Mouse (Mus musculus): ENCODE measurements at regions not wholly inside any gene's neighbourhood (a gene's known extent, or its start where the extent isn't known, plus 50 kb on each side); places are given as distances from the start of the nearest gene placed in this dataset.

- H3K27ac ChIP-seq = no peak overlapping the region
- H3K9me3 ChIP-seq (ENCODE audit: control insufficient read depth, low read length) = no peaks in the 10 kb centered on the region
- TF ChIP-seq EP300 (IDR thresholded peaks at IDR 0.05; ENCODE audit: low read depth) (no peak), CTCF (IDR thresholded peaks at IDR 0.05; ENCODE audit: low read depth) (no peak)
- DNase-seq (ENCODE audit: low read depth in 3 of 3, low spot score in 3 of 3) = no peak
- WGBS (ENCODE audit: insufficient replicate concordance) = 77% methylated on average over 6 of the region's 6 CpGs
- no peak overlapping the region for H3K4me2 ChIP-seq (ENCODE audit: low read depth)
- H3K4me3 ChIP-seq (ENCODE audit: insufficient read depth in 1 of 2, low read depth in 2 of 2, low read length in 2 of 2) = no peak overlapping the region
- no peak overlapping the region for H3K9ac ChIP-seq (replicated peaks)
- H3K36me3 ChIP-seq (replicated peaks; ENCODE audit: control insufficient read depth, insufficient read depth, low read depth) = no peaks in the 10 kb centered on the region
- no peaks in the 10 kb centered on the region for H3K27me3 ChIP-seq (ENCODE audit: control insufficient read depth, insufficient read depth, low read length)
- H3K4me1 ChIP-seq (replicated peaks; ENCODE audit: control insufficient read depth in 2 of 2, insufficient read depth in 2 of 2, low read length in 1 of 2) = no peaks in the 10 kb centered on the region
- no peak for ATAC-seq (ENCODE audit: insufficient read depth)
These were observed 77.5 kb downstream of the Nufip1 start for GRCm38 (mm10) chr14:76188105-76188645.

GRCm38 (mm10) chr14:76195324-76195723, 84.6 kb downstream of the Nufip1 start:
- no peak for ATAC-seq (ENCODE audit: insufficient read depth)

GRCm38 (mm10) chr14:76197357-76197756, 86.7 kb downstream of the Nufip1 start:
- no peaks in the 10 kb centered on the region for H3K36me3 ChIP-seq (replicated peaks; ENCODE audit: control insufficient read depth, insufficient read depth, low read depth)
- ATAC-seq (ENCODE audit: insufficient read depth) (no peak), DNase-seq (ENCODE audit: low read depth in 3 of 3, low spot score in 3 of 3) (no peak)
- H3K4me3 ChIP-seq (ENCODE audit: insufficient read depth in 1 of 2, low read depth in 2 of 2, low read length in 2 of 2) = no peak overlapping the region
- no peaks in the 10 kb centered on the region for H3K9me3 ChIP-seq (ENCODE audit: control insufficient read depth, low read length)
- no peak for TF ChIP-seq CTCF (IDR thresholded peaks at IDR 0.05; ENCODE audit: low read depth)
- no peak for TF ChIP-seq EP300 (IDR thresholded peaks at IDR 0.05; ENCODE audit: low read depth)
- H3K4me1 ChIP-seq (replicated peaks; ENCODE audit: control insufficient read depth in 2 of 2, insufficient read depth in 2 of 2, low read length in 1 of 2) = no peaks in the 10 kb centered on the region
- WGBS (ENCODE audit: insufficient replicate concordance) = 62% methylated on average over 2 of the region's 2 CpGs
- no peak overlapping the region for H3K27ac ChIP-seq
- no peak overlapping the region for H3K9ac ChIP-seq (replicated peaks)
- no peaks in the 10 kb centered on the region for H3K27me3 ChIP-seq (ENCODE audit: control insufficient read depth, insufficient read depth, low read length)
- H3K4me2 ChIP-seq (ENCODE audit: low read depth) = no peak overlapping the region

More at GRCm38 (mm10) chr14:76195324-76195723, 84.6 kb downstream of the Nufip1 start:
- no peak overlapping the region for H3K4me2 ChIP-seq (ENCODE audit: low read depth)
- no peak for TF ChIP-seq CTCF (IDR thresholded peaks at IDR 0.05; ENCODE audit: low read depth)
- no peak for TF ChIP-seq EP300 (IDR thresholded peaks at IDR 0.05; ENCODE audit: low read depth)
- H3K36me3 ChIP-seq (replicated peaks; ENCODE audit: control insufficient read depth, insufficient read depth, low read depth) = no peaks in the 10 kb centered on the region
- no peak overlapping the region for H3K9ac ChIP-seq (replicated peaks)
- DNase-seq (ENCODE audit: low read depth in 3 of 3, low spot score in 3 of 3) = no peak
- 34% methylated on average over 10 of the region's 10 CpGs for WGBS (ENCODE audit: insufficient replicate concordance)
- no peaks in the 10 kb centered on the region for H3K27me3 ChIP-seq (ENCODE audit: control insufficient read depth, insufficient read depth, low read length)
- H3K27ac ChIP-seq = no peak overlapping the region
- H3K4me1 ChIP-seq (replicated peaks; ENCODE audit: control insufficient read depth in 2 of 2, insufficient read depth in 2 of 2, low read length in 1 of 2) = no peaks in the 10 kb centered on the region
- no peak overlapping the region for H3K4me3 ChIP-seq (ENCODE audit: insufficient read depth in 1 of 2, low read depth in 2 of 2, low read length in 2 of 2)
- H3K9me3 ChIP-seq (ENCODE audit: control insufficient read depth, low read length) = no peaks in the 10 kb centered on the region

- Histone ChIP-seq H3K27ac (no peak overlapping the region), H3K4me2 (ENCODE audit: low read depth) (no peak overlapping the region), H3K4me1 (replicated peaks; ENCODE audit: control insufficient read depth in 2 of 2, insufficient read depth in 2 of 2, low read length in 1 of 2) (no peaks in the 10 kb centered on the region), H3K36me3 (replicated peaks; ENCODE audit: control insufficient read depth, insufficient read depth, low read depth) (no peaks in the 10 kb centered on the region), H3K9ac (replicated peaks) (no peak overlapping the region), H3K4me3 (ENCODE audit: insufficient read depth in 1 of 2, low read depth in 2 of 2, low read length in 2 of 2) (no peak overlapping the region), H3K9me3 (ENCODE audit: control insufficient read depth, low read length) (no peaks in the 10 kb centered on the region), H3K27me3 (ENCODE audit: control insufficient read depth, insufficient read depth, low read length) (no peaks in the 10 kb centered on the region)
- ATAC-seq (ENCODE audit: insufficient read depth) = no peak
- TF ChIP-seq CTCF (IDR thresholded peaks at IDR 0.05; ENCODE audit: low read depth) (no peak), EP300 (IDR thresholded peaks at IDR 0.05; ENCODE audit: low read depth) (no peak)
- WGBS (ENCODE audit: insufficient replicate concordance) = 55% methylated on average over 5 of the region's 5 CpGs
- no peak for DNase-seq (ENCODE audit: low read depth in 3 of 3, low spot score in 3 of 3)
These were observed 87.7 kb downstream of the Nufip1 start for GRCm38 (mm10) chr14:76198406-76198805.

DNA sequence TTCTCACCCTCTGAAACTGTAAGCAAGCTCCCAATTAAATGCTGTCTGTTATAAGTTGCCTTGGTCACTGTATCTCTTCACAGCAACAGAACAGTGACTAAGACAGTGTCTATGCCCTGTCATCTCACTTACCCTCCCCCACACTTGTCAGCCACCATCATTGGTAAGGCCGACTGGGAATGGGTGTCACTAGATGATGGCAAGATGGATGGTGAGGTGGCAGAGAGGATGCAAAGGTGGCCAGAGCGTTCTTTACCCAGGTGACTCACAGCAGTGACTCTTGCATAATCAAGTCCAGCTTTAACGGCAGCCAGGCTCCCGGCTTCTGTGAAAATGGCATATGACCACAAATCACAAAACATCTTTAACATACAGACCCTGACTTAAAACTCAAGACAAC, 91.9 kb downstream of the Nufip1 start:
- no peak overlapping the region for H3K9ac ChIP-seq (replicated peaks)
- ATAC-seq (ENCODE audit: insufficient read depth) = no peak
- H3K36me3 ChIP-seq (replicated peaks; ENCODE audit: control insufficient read depth, insufficient read depth, low read depth) = no peaks in the 10 kb centered on the region
- no peak for TF ChIP-seq EP300 (IDR thresholded peaks at IDR 0.05; ENCODE audit: low read depth)
- TF ChIP-seq CTCF (IDR thresholded peaks at IDR 0.05; ENCODE audit: low read depth) = no peak
- H3K4me1 ChIP-seq (replicated peaks; ENCODE audit: control insufficient read depth in 2 of 2, insufficient read depth in 2 of 2, low read length in 1 of 2) = no peaks in the 10 kb centered on the region
- no peaks in the 10 kb centered on the region for H3K9me3 ChIP-seq (ENCODE audit: control insufficient read depth, low read length)
- no peak for DNase-seq (ENCODE audit: low read depth in 3 of 3, low spot score in 3 of 3)
- no peak overlapping the region for H3K4me2 ChIP-seq (ENCODE audit: low read depth)
- WGBS (ENCODE audit: insufficient replicate concordance) = 69% methylated on average over 4 of the region's 4 CpGs
- no peak overlapping the region for H3K27ac ChIP-seq
- no peaks in the 10 kb centered on the region for H3K27me3 ChIP-seq (ENCODE audit: control insufficient read depth, insufficient read depth, low read length)
- no peak overlapping the region for H3K4me3 ChIP-seq (ENCODE audit: insufficient read depth in 1 of 2, low read depth in 2 of 2, low read length in 2 of 2)

All from liver, embryonic 14.5 days (tissue).